Mouse (Mus musculus) liver, embryonic 11.5 days (tissue): Measurements from ENCODE around the gene Sirt4. TPM values are rescaled to one million over a fixed set of nuclear protein-coding genes. Genes with fewer than 3 reads are reported as not detected.
A peak's percentile ranks its signal among the peaks of the same experiment; 100 is the strongest.

Experiments
- ATAC-seq: fragments of 200-750 bp; cut with Nextera tagmentation; replicated peaks from 2 replicates; pipeline ENCODE4 v1.8.0; 2017; ENCODE audit warnings: moderate number of reproducible peaks, mild to moderate bottlenecking, moderate TSS enrichment, moderate library complexity; ENCODE audit not compliant: low FRiP score
- DNase-seq: peaks from one replicate; pipeline ENCODE4 v3.0.0-alpha.2; 2017; ENCODE audit warnings: low spot score
- H3K27ac ChIP-seq: fragments of 300-500 bp; sonication (generic); 2 replicates; pipeline ENCODE4 v1.5.1; 2014; ENCODE audit warnings: mild to moderate bottlenecking, low read depth, low read length, control low read depth
- H3K27me3 ChIP-seq: fragments of 300-500 bp; sonication (generic); replicated peaks from 2 replicates; pipeline ENCODE4 v1.6.1; 2014; ENCODE audit warnings: low read length, mixed read lengths; ENCODE audit not compliant: control insufficient read depth, insufficient read depth
- H3K36me3 ChIP-seq: fragments of 300-500 bp; sonication (generic); 2 replicates; pipeline ENCODE4 v1.6.1; 2014; ENCODE audit warnings: mild to moderate bottlenecking, low read length, moderate library complexity, mixed read lengths; ENCODE audit not compliant: control insufficient read depth, insufficient read depth
- H3K4me1 ChIP-seq: fragments of 300-500 bp; sonication (generic); replicated peaks from 2 replicates; pipeline ENCODE4 v1.6.1; 2014; ENCODE audit warnings: low read length, mixed read lengths; ENCODE audit not compliant: control insufficient read depth, insufficient read depth
- H3K4me2 ChIP-seq: fragments of 300-500 bp; sonication (generic); 2 replicates; pipeline ENCODE4 v1.6.1; 2014; ENCODE audit warnings: mild to moderate bottlenecking, control low read depth, moderate library complexity
- H3K4me3 ChIP-seq: fragments of 300-500 bp; sonication (generic); 2 replicates; pipeline ENCODE4 v1.5.1; 2014; ENCODE audit warnings: low read depth, low read length, control low read depth
- H3K9ac ChIP-seq: fragments of 300-500 bp; sonication (generic); 2 replicates; pipeline ENCODE4 v1.6.1; 2014; ENCODE audit warnings: low read depth, low read length, control low read depth
- H3K9me3 ChIP-seq: fragments of 300-500 bp; sonication (generic); 2 replicates; pipeline ENCODE4 v1.6.1; 2016; ENCODE audit warnings: low read length, inconsistent platforms, mixed read lengths; ENCODE audit not compliant: control insufficient read depth
- WGBS: fragments of 180-500 bp; shearing (Covaris S2); extraction: QIAGEN DNeasy Blood & Tissue Kit; methylation state at CpG from one replicate; pipeline ENCODE4 v1.1.7; 2014; 5-methylcytosine and 5-hydroxymethylcytosine counted together
- polyA plus RNA-seq: library from polyadenylated mRNA; unstranded; fragments of >200 nt; fragmentation: Nextera tagmentation; extraction: Ambion mirVana; gene quantifications from 2 replicates; pipeline ENCODE4 v1.2.1, GENCODE M21; 2014

Sirt4 gene
- polyA plus RNA-seq, 1 experiment from 2014 or later: 14.8 TPM

DNA sequence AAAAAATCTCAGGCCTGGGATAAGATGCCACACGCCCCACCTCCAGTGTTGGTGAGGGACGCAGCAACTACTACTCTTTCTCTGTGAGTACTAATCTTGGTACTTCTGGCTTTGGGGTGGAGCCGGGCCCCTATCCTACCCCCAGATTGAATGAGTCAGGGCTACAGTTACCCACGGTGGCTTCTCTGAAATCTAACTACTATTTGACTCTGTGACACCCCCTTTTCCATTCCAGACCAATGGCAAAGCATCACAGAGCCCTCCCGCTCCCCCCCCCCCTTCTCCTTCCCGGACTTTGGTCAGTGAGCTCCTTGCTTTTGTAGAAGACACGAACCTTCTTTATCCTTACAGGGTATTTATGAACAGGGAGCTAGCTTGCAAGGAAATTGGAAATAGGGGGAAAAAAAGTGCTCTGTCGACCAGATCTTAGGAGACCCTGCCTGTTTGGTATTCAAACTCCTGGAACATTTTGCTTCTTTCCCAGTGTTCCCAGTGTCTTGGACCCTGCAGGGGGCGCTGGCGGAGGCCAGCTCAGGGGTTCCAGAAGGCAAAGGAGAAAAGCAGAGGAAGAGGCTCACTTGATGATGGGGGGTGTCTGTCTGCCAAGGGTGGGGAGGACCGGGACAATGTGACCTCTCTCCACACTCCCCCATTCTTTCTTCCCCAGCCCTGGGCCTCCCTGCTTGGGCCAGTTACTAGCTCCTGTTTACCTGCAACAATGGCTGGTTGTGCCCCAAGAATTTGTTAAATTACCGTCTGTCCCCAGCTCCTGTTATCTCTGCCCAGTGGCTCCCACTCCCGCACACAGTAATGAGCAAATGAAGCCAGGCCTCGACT is 53.2 kb downstream of the Sirt4 start:
- H3K9me3 ChIP-seq: no peaks in the 10 kb centered on the region
- peak overlapping the region; percentile 67 for H3K4me3 ChIP-seq
- peaks cover 15% of the 10 kb centered on the region for H3K4me1 ChIP-seq
- peaks cover 89% of the 10 kb centered on the region for H3K27me3 ChIP-seq
- peak overlapping the region; percentile 65 for H3K4me2 ChIP-seq
- H3K36me3 ChIP-seq: no peaks in the 10 kb centered on the region
- WGBS: 9% methylated on average over 14 of the region's 14 CpGs
- DNase-seq: no peak
- no peak overlapping the region for H3K9ac ChIP-seq
- no peak overlapping the region for H3K27ac ChIP-seq
- ATAC-seq: no peak

DNA sequence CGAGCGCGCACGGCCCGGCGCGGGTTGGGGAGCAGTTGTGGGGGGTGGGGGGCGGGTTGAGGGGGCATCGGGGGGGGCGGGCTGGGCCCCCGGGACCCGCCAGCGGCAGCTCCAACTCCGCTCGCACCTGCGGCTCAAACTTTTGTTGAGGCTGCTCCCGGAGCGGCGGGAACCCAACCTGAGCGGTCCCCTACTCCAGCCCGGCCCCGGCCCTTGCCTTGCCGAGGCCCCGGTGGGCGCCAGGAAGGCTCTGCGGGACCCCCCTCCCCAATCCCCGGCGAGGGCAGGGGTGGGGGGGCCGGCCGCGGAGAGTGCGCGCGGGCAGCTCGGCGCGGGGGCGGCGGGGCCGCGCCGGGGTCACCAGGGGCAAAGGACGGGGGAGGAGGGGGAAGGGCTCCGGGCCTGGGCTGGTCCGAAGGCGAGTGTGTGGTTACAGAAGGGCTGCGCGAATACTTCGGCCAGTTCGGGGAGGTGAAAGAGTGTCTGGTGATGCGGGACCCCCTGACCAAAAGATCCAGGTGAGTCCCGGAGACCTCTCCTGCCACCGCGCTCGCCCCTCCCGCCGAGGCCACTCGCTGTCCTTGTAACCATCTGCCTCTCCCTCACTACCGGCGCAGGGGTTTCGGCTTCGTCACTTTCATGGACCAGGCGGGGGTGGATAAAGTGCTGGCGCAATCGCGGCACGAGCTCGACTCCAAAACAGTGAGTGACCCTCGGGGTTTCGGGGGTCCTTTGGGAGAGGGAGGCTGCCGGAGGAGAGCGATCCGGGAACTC is 54.2 kb downstream of the Sirt4 start:
- H3K27me3 ChIP-seq: peaks cover 86% of the 10 kb centered on the region
- H3K4me1 ChIP-seq: peaks cover 10% of the 10 kb centered on the region
- no peaks in the 10 kb centered on the region for H3K36me3 ChIP-seq
- H3K9me3 ChIP-seq: no peaks in the 10 kb centered on the region
- peak overlapping the region; percentile 65 for H3K9ac ChIP-seq
- 1% methylated on average over 64 of the region's 73 CpGs for WGBS
- peak overlapping the region; percentile 6; the same call in 1 of the 2 replicates for H3K27ac ChIP-seq
- H3K4me2 ChIP-seq: peak overlapping the region; percentile 65
- ATAC-seq (no peak; the same call in 1 of the 2 replicates), DNase-seq (peak; percentile 51)
- peak overlapping the region; percentile 67 for H3K4me3 ChIP-seq

DNA sequence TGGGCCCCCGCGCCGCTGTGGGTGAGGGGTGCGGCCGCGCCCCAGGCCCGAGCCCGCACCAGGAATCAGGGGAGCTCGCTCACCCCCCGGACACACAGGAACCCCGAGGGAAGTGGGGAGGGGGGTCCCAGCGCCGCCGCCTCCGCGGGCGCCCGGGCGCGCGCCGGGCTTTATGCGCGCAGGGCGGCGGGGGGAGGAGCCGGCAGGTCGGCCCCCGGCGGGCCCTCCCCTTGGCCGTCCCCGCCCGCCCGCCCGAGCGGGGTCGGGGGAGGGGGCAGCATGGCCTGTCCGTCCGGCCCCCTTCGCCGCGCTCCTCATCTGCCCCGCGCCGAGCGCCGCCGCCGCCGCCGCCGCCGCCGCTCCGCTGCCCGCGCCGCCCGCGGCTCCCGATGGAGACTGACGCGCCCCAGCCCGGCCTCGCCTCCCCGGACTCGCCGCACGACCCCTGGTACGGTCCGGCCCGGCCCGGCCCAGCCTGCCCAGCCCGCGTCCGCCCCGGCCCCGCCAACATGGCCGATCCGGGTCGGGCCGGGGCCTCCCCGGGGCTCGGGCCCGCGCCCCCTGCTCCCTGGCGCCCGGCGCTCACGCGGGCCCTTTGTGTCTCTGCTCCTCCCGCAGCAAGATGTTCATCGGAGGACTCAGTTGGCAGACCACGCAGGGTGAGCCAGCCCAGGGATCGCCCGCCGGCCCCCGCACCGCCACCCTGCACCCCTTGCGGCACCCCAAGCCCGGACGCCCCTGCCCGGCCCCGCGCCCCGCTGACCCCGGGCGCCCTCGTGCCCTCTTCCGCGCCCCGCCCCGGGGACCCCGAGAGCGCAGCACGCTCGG is 55.0 kb downstream of the Sirt4 start, which contains the start of gene Msi1:
Msi1 (plus strand) TSS at position 241 of the 828 bp plus-strand sequence.
- ATAC-seq (peak; percentile 45; the same call in 1 of the 2 replicates), DNase-seq (peak; percentile 54)
- H3K27me3 ChIP-seq: peaks cover 81% of the 10 kb centered on the region
- 2% methylated on average over 58 of the region's 117 CpGs for WGBS
- peak within 1 kb of the TSS; percentile 65 for H3K9ac ChIP-seq
- H3K4me2 ChIP-seq: peak within 1 kb of the TSS; percentile 65
- H3K9me3 ChIP-seq: no peaks in the 10 kb centered on the region
- H3K36me3 ChIP-seq: no peaks in the 10 kb centered on the region
- peak within 1 kb of the TSS; percentile 6; the same call in 1 of the 2 replicates for H3K27ac ChIP-seq
- H3K4me1 ChIP-seq: peaks cover 9% of the 10 kb centered on the region; the same call in 1 of the 2 replicates
- H3K4me3 ChIP-seq: peak within 1 kb of the TSS; percentile 67

DNA sequence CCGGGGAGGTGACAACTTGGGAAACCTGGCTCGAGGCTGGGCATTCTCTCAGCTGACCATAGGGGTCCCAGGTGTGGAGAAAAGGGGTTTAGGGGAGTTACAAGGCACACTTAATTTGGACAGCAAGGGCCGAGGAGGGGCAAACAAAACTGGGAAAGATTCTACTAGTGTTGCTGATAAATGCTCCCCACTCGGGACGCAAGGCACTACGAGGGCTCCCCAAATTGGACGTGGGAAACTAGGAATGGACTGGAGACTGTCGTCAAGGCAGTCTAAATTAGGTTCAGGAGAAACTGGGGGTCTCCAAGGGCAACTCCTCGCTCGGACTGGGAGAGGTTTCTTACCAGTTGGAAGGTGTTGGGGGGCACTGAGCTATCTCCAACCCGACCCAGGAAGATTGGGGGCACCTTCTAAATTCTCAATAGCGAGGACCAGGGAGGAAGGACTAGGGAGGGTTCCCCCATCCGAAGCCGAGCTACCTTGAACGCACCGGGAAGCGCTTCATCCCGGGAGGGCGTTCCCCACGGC is 55.6 kb downstream of the Sirt4 start:
- H3K27me3 ChIP-seq: peaks cover 79% of the 10 kb centered on the region
- WGBS: 4% methylated on average over 18 of the region's 20 CpGs
- peak overlapping the region; percentile 47; the same call in 1 of the 2 replicates for H3K9ac ChIP-seq

More for the DNA sequence above, 55.6 kb downstream of the Sirt4 start:
- H3K36me3 ChIP-seq: no peaks in the 10 kb centered on the region
- H3K9me3 ChIP-seq: no peaks in the 10 kb centered on the region
- peak overlapping the region; percentile 65 for H3K4me2 ChIP-seq
- ATAC-seq (no peak), DNase-seq (no peak)
- H3K4me1 ChIP-seq: peaks cover 9% of the 10 kb centered on the region; the same call in 1 of the 2 replicates
- H3K27ac ChIP-seq: no peak overlapping the region
- peak overlapping the region; percentile 67 for H3K4me3 ChIP-seq

Other genes with a start within 250 kb of the Sirt4 start
- gene Pop5, start 248.9 kb downstream of the Sirt4 start, polyA plus RNA-seq: 171 and 181 TPM in 2 replicates
- 72.2 and 76.8 TPM in 2 replicates for gene Rnf10, start 211.8 kb downstream of the Sirt4 start, polyA plus RNA-seq
- gene Coq5, start 205.1 kb downstream of the Sirt4 start, polyA plus RNA-seq: 62.7 and 67.9 TPM in 2 replicates
- 1,214 and 1,307 TPM in 2 replicates for gene Dynll1, start 183.7 kb downstream of the Sirt4 start, polyA plus RNA-seq
- gene Srsf9, start 157.5 kb downstream of the Sirt4 start, polyA plus RNA-seq: 261 and 275 TPM in 2 replicates
- 39.3 and 39.4 TPM in 2 replicates for gene Gatc, start 143.5 kb downstream of the Sirt4 start, polyA plus RNA-seq
- gene Triap1, start 143.5 kb downstream of the Sirt4 start, polyA plus RNA-seq: 59.0 and 59.6 TPM in 2 replicates
- 792 and 865 TPM in 2 replicates for gene Cox6a1, start 135.7 kb downstream of the Sirt4 start, polyA plus RNA-seq
- 7.5 and 9.7 TPM in 2 replicates for gene Msi1, start 55.1 kb downstream of the Sirt4 start, polyA plus RNA-seq
- 0.89 and 1.2 TPM in 2 replicates for gene Pla2g1b, start 18.5 kb downstream of the Sirt4 start, polyA plus RNA-seq
- 12.4 and 14.0 TPM in 2 replicates for gene Pxn, start 22.0 kb upstream of the Sirt4 start, polyA plus RNA-seq
- 2,436 and 2,466 TPM in 2 replicates for gene Rplp0, start 74.7 kb upstream of the Sirt4 start, polyA plus RNA-seq
- gene Gcn1l1, start 80.5 kb upstream of the Sirt4 start, polyA plus RNA-seq: 51.0 and 55.6 TPM in 2 replicates
- 22.5 and 26.1 TPM in 2 replicates for gene Rab35, start 147.2 kb upstream of the Sirt4 start, polyA plus RNA-seq
- gene Bicdl1, start 246.9 kb upstream of the Sirt4 start, polyA plus RNA-seq: 4.9 and 6.2 TPM in 2 replicates